Mouse (Mus musculus) kidney, adult 2 months (tissue): Measurements from ENCODE around the gene Fbxl5. TPM values are rescaled to one million over a fixed set of nuclear protein-coding genes. Genes with fewer than 3 reads are reported as not detected.
A peak's percentile ranks its signal among the peaks of the same experiment; 100 is the strongest.

Source experiments
- DNase-seq: peaks from one replicate; pipeline ENCODE4 v3.0.0; 2021
- H3K27ac ChIP-seq: fragments of 200-500 bp; 2 replicates; pipeline ENCODE4 v1.5.1; 2012; ENCODE audit warnings: low read depth, low read length, control low read depth, inconsistent platforms; ENCODE audit not compliant: insufficient read depth
- H3K27me3 ChIP-seq: fragments of 200-500 bp; replicated peaks from 2 replicates; pipeline ENCODE4 v1.6.1; 2012; ENCODE audit warnings: mild to moderate bottlenecking, moderate library complexity, low read length, inconsistent platforms; ENCODE audit not compliant: control insufficient read depth, insufficient read depth
- H3K36me3 ChIP-seq: fragments of 200-500 bp; 2 replicates; pipeline ENCODE4 v1.6.1; 2012; ENCODE audit warnings: mild to moderate bottlenecking, moderate library complexity, low read length, inconsistent platforms; ENCODE audit not compliant: control insufficient read depth, insufficient read depth
- H3K4me1 ChIP-seq: fragments of 200-500 bp; 2 replicates; pipeline ENCODE4 v1.6.1; 2011; ENCODE audit warnings: low read length; ENCODE audit not compliant: control insufficient read depth, insufficient read depth
- H3K4me3 ChIP-seq: fragments of 200-500 bp; 2 replicates; pipeline ENCODE4 v1.5.1; 2011; ENCODE audit warnings: mild to moderate bottlenecking, low read depth, low read length, control low read depth; ENCODE audit not compliant: insufficient read depth
- CTCF ChIP-seq: fragments of 200-500 bp; conservative IDR thresholded peaks from 2 replicates; pipeline ENCODE4 v1.5.1; 2011; ENCODE audit warnings: low read depth, mild to moderate bottlenecking, control low read depth, low read length, moderate library complexity, mixed read lengths; ENCODE audit not compliant: insufficient read depth, insufficient read length
- POLR2A ChIP-seq: fragments of 200-500 bp; IDR thresholded peaks from one replicate; pipeline ENCODE4 v1.6.1; 2011; ENCODE audit warnings: low read depth, low read length, control low read depth
- WGBS: fragments of 180-500 bp; shearing (Covaris S2); methylation state at CpG from one replicate; pipeline ENCODE4 v1.1.7; 2018; 5-methylcytosine and 5-hydroxymethylcytosine counted together
- polyA plus RNA-seq: library from polyadenylated mRNA; depleted of rRNA; stranded (reverse); fragments of >200 nt; gene quantifications from 2 replicates; pipeline ENCODE4 v1.2.3, GENCODE M21; 2012

Fbxl5 gene
- polyA plus RNA-seq, 1 experiment, result 32.5 TPM

GRCm38 (mm10) chr5:43860096-43860495 lies 38.7 kb upstream of the Fbxl5 start:
- no peak for DNase-seq
- Histone ChIP-seq H3K4me1 (no peaks in the 10 kb centered on the region), H3K36me3 (no peaks in the 10 kb centered on the region), H3K27me3 (0 out of 2 replicates have a peak, but pooled peaks cover 1% of the 10 kb centered on the region), H3K4me3 (no peak overlapping the region), H3K27ac (no peak overlapping the region)
- 90% methylated on average over 5 of the region's 5 CpGs for WGBS
- no peak for TF ChIP-seq CTCF

- Histone ChIP-seq H3K4me3 (no peak overlapping the region), H3K27ac (no peak overlapping the region), H3K36me3 (no peaks in the 10 kb centered on the region), H3K27me3 (0 out of 2 replicates have a peak, but pooled peaks cover 1% of the 10 kb centered on the region), H3K4me1 (no peaks in the 10 kb centered on the region)
- no peak for DNase-seq
- WGBS, result 94% methylated on average over 8 of the region's 8 CpGs
- TF ChIP-seq POLR2A (no peak), CTCF (no peak)
These were observed 38.2 kb upstream of the Fbxl5 start for GRCm38 (mm10) chr5:43859663-43860062.

GRCm38 (mm10) chr5:43855769-43856168 lies 34.3 kb upstream of the Fbxl5 start:
- DNase-seq, result peak; percentile 69
- no peaks in the 10 kb centered on the region for H3K4me1 ChIP-seq
- H3K27me3 ChIP-seq, result 0 out of 2 replicates have a peak, but pooled peaks cover 1% of the 10 kb centered on the region
- no peaks in the 10 kb centered on the region for H3K36me3 ChIP-seq
- 45% methylated on average over 2 of the region's 2 CpGs for WGBS
- peak overlapping the region; percentile 80 for H3K27ac ChIP-seq
- no peak overlapping the region for H3K4me3 ChIP-seq
- TF ChIP-seq POLR2A (no peak), CTCF (no peak)

- Histone ChIP-seq H3K4me3 (no peak overlapping the region), H3K27me3 (0 out of 2 replicates have a peak, but pooled peaks cover 1% of the 10 kb centered on the region), H3K4me1 (no peaks in the 10 kb centered on the region), H3K27ac (peak overlapping the region; percentile 34), H3K36me3 (no peaks in the 10 kb centered on the region)
- 71% methylated on average over 7 of the region's 7 CpGs for WGBS
- TF ChIP-seq POLR2A (no peak), CTCF (no peak)
- peak; percentile 43 for DNase-seq
These were observed 32.5 kb upstream of the Fbxl5 start for GRCm38 (mm10) chr5:43853868-43854488.

GRCm38 (mm10) chr5:43853096-43853867 lies 31.8 kb upstream of the Fbxl5 start:
- DNase-seq, result peak; percentile 38
- TF ChIP-seq CTCF (no peak), POLR2A (no peak)
- H3K36me3 ChIP-seq, result no peaks in the 10 kb centered on the region
- 67% methylated on average over 11 of the region's 11 CpGs for WGBS
- H3K27me3 ChIP-seq, result 0 out of 2 replicates have a peak, but pooled peaks cover 1% of the 10 kb centered on the region
- H3K27ac ChIP-seq, result peak overlapping the region; percentile 34
- no peak overlapping the region for H3K4me3 ChIP-seq
- H3K4me1 ChIP-seq, result no peaks in the 10 kb centered on the region

- DNase-seq, result no peak
- Histone ChIP-seq H3K27me3 (no peaks in the 10 kb centered on the region), H3K36me3 (no peaks in the 10 kb centered on the region), H3K4me1 (no peaks in the 10 kb centered on the region), H3K4me3 (no peak overlapping the region), H3K27ac (no peak overlapping the region)
- TF ChIP-seq POLR2A, result no peak
- no peak for TF ChIP-seq CTCF
- 87% methylated on average over 3 of the region's 3 CpGs for WGBS
These were observed 26.8 kb upstream of the Fbxl5 start for GRCm38 (mm10) chr5:43848275-43848674.

- TF ChIP-seq CTCF (no peak), POLR2A (no peak)
- Histone ChIP-seq H3K27ac (no peak overlapping the region), H3K4me3 (no peak overlapping the region), H3K4me1 (no peaks in the 10 kb centered on the region), H3K27me3 (no peaks in the 10 kb centered on the region), H3K36me3 (no peaks in the 10 kb centered on the region)
- DNase-seq, result no peak
These were observed 26.1 kb upstream of the Fbxl5 start for GRCm38 (mm10) chr5:43847555-43847954.
